Mouse (Mus musculus): Measurements from ENCODE around the gene Wrb.
A peak's percentile ranks its signal among the peaks of the same experiment; 100 is the strongest.
"Not testable (repeated sequence)": the region's sequence is repeated elsewhere in the genome, so short reads cannot be mapped to it uniquely, and the experiment has no call there.

The Wrb gene

GRCm38 (mm10) chr16:96145110-96145800 lies at the start of gene Wrb:
Gene Wrb, plus strand, starts transcription at chr16:96145407.
- DNase-seq (ENCODE audit: low read depth, low spot score) = peak; percentile 95

GRCm38 (mm10) chr16:96095966-96096365 lies 49.2 kb upstream of the Wrb start:
- no peak for DNase-seq (ENCODE audit: low read depth, low spot score)

- DNase-seq (ENCODE audit: low read depth, low spot score) = not testable (repeated sequence)
Measured at GRCm38 (mm10) chr16:96097811-96098210, 47.4 kb upstream of the Wrb start.

GRCm38 (mm10) chr16:96103036-96103435 lies 42.2 kb upstream of the Wrb start:
- DNase-seq (ENCODE audit: low read depth, low spot score) = no peak

GRCm38 (mm10) chr16:96109673-96110072 lies 35.5 kb upstream of the Wrb start:
- no peak for DNase-seq (ENCODE audit: low read depth, low spot score)

- DNase-seq (ENCODE audit: low read depth, low spot score) = no peak
Measured at GRCm38 (mm10) chr16:96110655-96111345, 34.4 kb upstream of the Wrb start.

GRCm38 (mm10) chr16:96112769-96113168 lies 32.4 kb upstream of the Wrb start:
- DNase-seq (ENCODE audit: low read depth, low spot score) = no peak

GRCm38 (mm10) chr16:96114729-96115128 lies 30.5 kb upstream of the Wrb start:
- no peak for DNase-seq (ENCODE audit: low read depth, low spot score)

GRCm38 (mm10) chr16:96120022-96120623 lies 25.1 kb upstream of the Wrb start:
- DNase-seq (ENCODE audit: low read depth, low spot score) = no peak

- DNase-seq (ENCODE audit: low read depth, low spot score) = no peak
Measured at GRCm38 (mm10) chr16:96126684-96127171, 18.5 kb upstream of the Wrb start.

GRCm38 (mm10) chr16:96127288-96127656 lies 17.9 kb upstream of the Wrb start:
- no peak for DNase-seq (ENCODE audit: low read depth, low spot score)

- peak; percentile 33 for DNase-seq (ENCODE audit: low read depth, low spot score)
Measured at GRCm38 (mm10) chr16:96127657-96128344, 17.4 kb upstream of the Wrb start, which contains the start of gene Hmgn1. Gene Hmgn1, minus strand, starts transcription at chr16:96127729.

- no peak for DNase-seq (ENCODE audit: low read depth, low spot score)
Measured at GRCm38 (mm10) chr16:96128466-96128865, 16.7 kb upstream of the Wrb start.

- DNase-seq (ENCODE audit: low read depth, low spot score) = not testable (repeated sequence)
Measured at GRCm38 (mm10) chr16:96144748-96145109, 478 bp upstream of the Wrb start.

- DNase-seq (ENCODE audit: low read depth, low spot score) = no peak
Measured at GRCm38 (mm10) chr16:96145814-96146213, 607 bp downstream of the Wrb start.

- no peak for DNase-seq (ENCODE audit: low read depth, low spot score)
Measured at GRCm38 (mm10) chr16:96148834-96149233, 3.6 kb downstream of the Wrb start.

GRCm38 (mm10) chr16:96149311-96149710 lies 4.1 kb downstream of the Wrb start:
- no peak for DNase-seq (ENCODE audit: low read depth, low spot score)

- DNase-seq (ENCODE audit: low read depth, low spot score) = no peak
Measured at GRCm38 (mm10) chr16:96150995-96151394, 5.8 kb downstream of the Wrb start.

GRCm38 (mm10) chr16:96151551-96151950 lies 6.3 kb downstream of the Wrb start:
- no peak for DNase-seq (ENCODE audit: low read depth, low spot score)

GRCm38 (mm10) chr16:96154476-96154875 lies 9.3 kb downstream of the Wrb start:
- no peak for DNase-seq (ENCODE audit: low read depth, low spot score)

GRCm38 (mm10) chr16:96156019-96156418 lies 10.8 kb downstream of the Wrb start:
- DNase-seq (ENCODE audit: low read depth, low spot score) = no peak

GRCm38 (mm10) chr16:96157171-96157570 lies 12.0 kb downstream of the Wrb start:
- DNase-seq (ENCODE audit: low read depth, low spot score) = no peak

Data from c-Kit-negative CD71-positive TER-119-positive erythroid progenitor cells, embryonic 14.5 days (primary cell).